Mouse (Mus musculus) 416B (cell line): Measurements from ENCODE around the gene Tlnrd1.
"Not testable (repeated sequence)": the region's sequence is repeated elsewhere in the genome, so short reads cannot be mapped to it uniquely, and the experiment has no call there.

ENCODE experiments used
- DNase-seq: peaks from one replicate; pipeline ENCODE4 v3.0.0; 2011; ENCODE audit warnings: low read depth

Gene Tlnrd1

GRCm38 (mm10) chr7:83884021-83884658 lies at the start of gene Tlnrd1, which contains the start of gene Mesd:
Tlnrd1 (minus strand) TSS chr7:83884305.
Mesd (plus strand) TSS chr7:83884466.
- peak; percentile 95 for DNase-seq

- no peak for DNase-seq
Measured at GRCm38 (mm10) chr7:83921637-83922036, 37.5 kb upstream of the Tlnrd1 start.

- DNase-seq: no peak
Measured at GRCm38 (mm10) chr7:83920241-83920640, 36.1 kb upstream of the Tlnrd1 start.

- peak; percentile 70 for DNase-seq
Measured at GRCm38 (mm10) chr7:83914566-83914965, 30.5 kb upstream of the Tlnrd1 start.

GRCm38 (mm10) chr7:83913995-83914394 lies 29.9 kb upstream of the Tlnrd1 start:
- no peak for DNase-seq

- no peak for DNase-seq
Measured at GRCm38 (mm10) chr7:83913405-83913932, 29.4 kb upstream of the Tlnrd1 start.

GRCm38 (mm10) chr7:83911909-83912308 lies 27.8 kb upstream of the Tlnrd1 start:
- DNase-seq: peak; percentile 54

- DNase-seq: peak; percentile 53
Measured at GRCm38 (mm10) chr7:83904831-83905230, 20.7 kb upstream of the Tlnrd1 start.

- DNase-seq: no peak
Measured at GRCm38 (mm10) chr7:83902296-83903145, 18.4 kb upstream of the Tlnrd1 start.

- DNase-seq: no peak
Measured at GRCm38 (mm10) chr7:83901425-83901824, 17.3 kb upstream of the Tlnrd1 start.

- no peak for DNase-seq
Measured at GRCm38 (mm10) chr7:83900519-83900918, 16.4 kb upstream of the Tlnrd1 start.

GRCm38 (mm10) chr7:83898267-83898666 lies 14.2 kb upstream of the Tlnrd1 start:
- no peak for DNase-seq

GRCm38 (mm10) chr7:83896077-83896740 lies 12.1 kb upstream of the Tlnrd1 start:
- DNase-seq: peak; percentile 62

- DNase-seq: no peak
Measured at GRCm38 (mm10) chr7:83894348-83894747, 10.2 kb upstream of the Tlnrd1 start.

- no peak for DNase-seq
Measured at GRCm38 (mm10) chr7:83892333-83892669, 8.2 kb upstream of the Tlnrd1 start.

GRCm38 (mm10) chr7:83891433-83892332 lies 7.6 kb upstream of the Tlnrd1 start:
- DNase-seq: peak; percentile 100

GRCm38 (mm10) chr7:83889946-83890345 lies 5.8 kb upstream of the Tlnrd1 start:
- DNase-seq: not testable (repeated sequence)

GRCm38 (mm10) chr7:83889383-83889782 lies 5.3 kb upstream of the Tlnrd1 start:
- peak; percentile 45 for DNase-seq

GRCm38 (mm10) chr7:83886366-83887129 lies 2.4 kb upstream of the Tlnrd1 start:
- peak; percentile 68 for DNase-seq

GRCm38 (mm10) chr7:83885835-83886234 lies 1.7 kb upstream of the Tlnrd1 start:
- DNase-seq: no peak
